Mouse (Mus musculus) megakaryocyte progenitor cell, adult 5-6 weeks (primary cell): ENCODE results near the gene Mgrn1. TPM values are rescaled to one million over a fixed set of nuclear protein-coding genes. Genes with fewer than 3 reads are reported as not detected.

Source experiments
- ATAC-seq: replicated peaks from 2 replicates; pipeline ENCODE4 v1.8.0; 2016; ENCODE audit warnings: mild to moderate bottlenecking, moderate TSS enrichment, inconsistent platforms; ENCODE audit not compliant: poor library complexity
- total RNA-seq, 2 experiments: library from RNA; stranded (forward) in 1 of 2; stranded (reverse) in 1 of 2; fragments of 157-497, 149-512 nt in 1 of 2; fragments of 200-1000 nt in 1 of 2; gene quantifications; 2 replicates each; pipeline versions ENCODE4 v1.2.3 to v1.2.4; 2015 to 2017

The Mgrn1 gene
- total RNA-seq (2015) (20.5 and 23.2 TPM in 2 replicates), total RNA-seq (2017) (12.6 and 18.2 TPM in 2 replicates)

GRCm38 (mm10) chr16:4885760-4886689, at the start of gene Mgrn1:
Gene Mgrn1, plus strand, starts transcription at chr16:4886249.
- ATAC-seq = peak; percentile 84

GRCm38 (mm10) chr16:4837631-4838030, 48.4 kb upstream of the Mgrn1 start:
- no peak for ATAC-seq

GRCm38 (mm10) chr16:4839552-4839951, 46.5 kb upstream of the Mgrn1 start:
- no peak for ATAC-seq

GRCm38 (mm10) chr16:4840231-4840630, 45.8 kb upstream of the Mgrn1 start:
- no peak for ATAC-seq

GRCm38 (mm10) chr16:4847041-4847440, 39.0 kb upstream of the Mgrn1 start:
- ATAC-seq = peak; percentile 34; the same call in 1 of the 2 replicates

- no peak for ATAC-seq
These were observed 38.0 kb upstream of the Mgrn1 start for GRCm38 (mm10) chr16:4848090-4848489.

GRCm38 (mm10) chr16:4850361-4850760, 35.7 kb upstream of the Mgrn1 start:
- ATAC-seq = no peak

- no peak for ATAC-seq
These were observed 35.0 kb upstream of the Mgrn1 start for GRCm38 (mm10) chr16:4850938-4851628.

GRCm38 (mm10) chr16:4855046-4855650, 30.9 kb upstream of the Mgrn1 start:
- ATAC-seq = no peak

- ATAC-seq = no peak
These were observed 24.7 kb upstream of the Mgrn1 start for GRCm38 (mm10) chr16:4861392-4861791.

GRCm38 (mm10) chr16:4862863-4863483, 23.1 kb upstream of the Mgrn1 start:
- ATAC-seq = peak; percentile 96

- no peak for ATAC-seq
These were observed 22.3 kb upstream of the Mgrn1 start for GRCm38 (mm10) chr16:4863742-4864141.

GRCm38 (mm10) chr16:4866101-4866695, 19.9 kb upstream of the Mgrn1 start:
- no peak for ATAC-seq

- no peak for ATAC-seq
These were observed 15.6 kb upstream of the Mgrn1 start for GRCm38 (mm10) chr16:4870490-4870889.

- ATAC-seq = no peak
These were observed 14.1 kb upstream of the Mgrn1 start for GRCm38 (mm10) chr16:4871926-4872325.

GRCm38 (mm10) chr16:4875198-4876032, 10.6 kb upstream of the Mgrn1 start:
- ATAC-seq = no peak

- no peak for ATAC-seq
These were observed 9.9 kb upstream of the Mgrn1 start for GRCm38 (mm10) chr16:4876033-4876680.

- no peak for ATAC-seq
These were observed 8.9 kb upstream of the Mgrn1 start for GRCm38 (mm10) chr16:4877195-4877594.

GRCm38 (mm10) chr16:4877701-4878100, 8.3 kb upstream of the Mgrn1 start:
- no peak for ATAC-seq
